Mouse (Mus musculus) embryonic fibroblast, embryonic 13.5 days (primary cell): ENCODE data around the gene Cdh11.

Experiments used
- CTCF ChIP-seq: IDR thresholded peaks from 2 replicates; pipeline ENCODE4 v1.5.1; 2011; ENCODE audit warnings: mild to moderate bottlenecking, control low read depth, low read length, moderate library complexity, borderline replicate concordance; ENCODE audit not compliant: insufficient read depth
- POLR2A ChIP-seq: IDR thresholded peaks from 2 replicates; pipeline ENCODE4 v1.6.1; 2011; ENCODE audit warnings: low read depth, mild to moderate bottlenecking, control low read depth, low read length, moderate library complexity

DNA sequence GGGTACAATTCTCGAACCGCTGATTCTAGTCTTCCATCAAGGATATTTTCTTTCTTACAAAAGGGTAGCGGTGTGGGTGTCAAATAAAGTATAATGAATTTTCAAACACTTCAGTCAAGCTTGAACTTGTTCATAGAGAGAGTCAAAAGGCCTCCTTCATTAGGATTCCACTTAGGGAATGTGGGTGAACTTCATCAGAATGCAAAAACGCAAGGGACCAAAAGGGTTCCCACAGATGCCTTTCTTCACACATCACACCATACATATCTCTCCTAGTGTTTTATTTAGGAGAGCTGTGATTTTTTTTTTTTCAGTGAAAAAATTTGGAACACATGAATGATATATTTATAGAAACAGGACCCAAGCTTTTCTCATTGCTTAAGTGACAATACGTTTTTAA is 28.5 kb upstream of the Cdh11 start:
- TF ChIP-seq CTCF (no peak), POLR2A (no peak)
